ENCODE assay signal across 8 mouse cellular contexts in the genomic region with DNA sequence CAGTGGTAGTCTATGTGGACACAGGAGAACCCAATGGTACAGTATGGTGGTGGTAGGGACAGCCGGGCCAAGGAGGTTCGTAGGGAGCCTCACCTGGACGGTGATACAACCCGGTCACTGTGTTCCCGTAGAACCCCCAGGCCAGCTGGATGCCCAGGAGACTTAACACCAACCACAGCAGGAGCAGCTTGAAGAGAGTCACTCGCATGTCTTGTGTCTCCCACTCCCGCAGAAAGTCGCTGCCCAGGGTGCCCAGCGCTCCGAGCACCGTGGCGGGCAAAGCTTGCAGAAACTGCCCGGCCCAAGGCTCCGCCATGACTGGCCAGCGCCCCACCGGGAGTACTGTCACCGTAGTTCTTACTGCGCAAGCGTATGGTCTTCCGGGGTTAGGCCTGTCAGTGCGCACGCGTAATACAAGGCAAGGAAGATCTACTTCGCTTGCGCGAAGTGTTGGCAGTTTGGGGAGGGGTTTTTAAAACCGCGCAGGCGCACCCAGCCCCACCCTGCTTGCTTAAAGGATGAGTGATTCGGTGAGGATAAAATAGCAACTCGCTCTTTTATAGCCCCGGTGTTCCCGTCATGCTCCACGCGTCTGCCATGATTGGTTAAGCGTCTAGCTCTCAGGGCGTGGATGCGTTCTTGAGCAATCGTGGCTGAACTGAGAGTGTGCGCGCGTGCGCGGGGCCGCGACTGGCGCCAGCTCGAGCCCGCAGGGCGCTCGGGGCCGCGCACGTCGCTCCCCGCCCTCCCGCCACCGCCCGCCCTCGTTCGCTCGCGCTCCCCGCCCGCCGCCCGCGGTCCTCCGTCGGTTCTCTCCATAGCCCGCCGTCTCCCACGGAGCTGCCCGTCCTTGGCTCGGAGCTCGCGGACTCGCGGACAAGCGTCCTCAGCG. TPM values are rescaled to one million over a fixed set of nuclear protein-coding genes. Genes with fewer than 3 reads are reported as not detected.
DNase-seq lines count a peak whose midpoint lies in the region; ATAC-seq lines count a peak whose summit lies in the region.

A gene (plus strand): TSS at position 501 of the 892 bp plus-strand sequence.
A gene (minus strand): TSS at position 532 of the 892 bp plus-strand sequence.

- no peaks in the 10 kb centered on the region for H3K27me3 ChIP-seq in hindbrain, embryonic 14.5 days (ENCODE audit: control insufficient read depth, insufficient read depth, low read length)

- peak within 1 kb of the TSS; percentile 83 for H3K4me3 ChIP-seq in hindbrain, embryonic 14.5 days (replicated peaks; ENCODE audit: low read length)

- peaks cover 37% of the 10 kb centered on the region for H3K36me3 ChIP-seq in hindbrain, embryonic 14.5 days (replicated peaks; ENCODE audit: control insufficient read depth, insufficient read depth)

- H3K4me2 ChIP-seq in hindbrain, embryonic 14.5 days (replicated peaks) = peak within 1 kb of the TSS; percentile 86

- H3K4me1 ChIP-seq in hindbrain, embryonic 14.5 days (replicated peaks; ENCODE audit: control insufficient read depth, insufficient read depth, low read length) = peaks cover 37% of the 10 kb centered on the region

- peak; percentile 98 for ATAC-seq in hindbrain, embryonic 14.5 days (ENCODE audit: low FRiP score)

- peak within 1 kb of the TSS; percentile 97 for H3K27ac ChIP-seq in hindbrain, embryonic 14.5 days

- peak; percentile 100 for DNase-seq in R1 (ENCODE audit: low read depth, low spot score)
- peak; percentile 98 for DNase-seq in cerebellum, postnatal 25 days
- peak; percentile 97 for DNase-seq in frontal cortex, postnatal 25 days (ENCODE audit: low spot score in 2 of 2)
- DNase-seq in hindbrain, embryonic 14.5 days (ENCODE audit: low spot score) = peak; percentile 98
- peak; percentile 99 for DNase-seq in layer of hippocampus, postnatal 36 days
- peak; percentile 100 for DNase-seq in lung, postnatal 36 days
- peak; percentile 100 for DNase-seq in retina, postnatal 1 day
- DNase-seq in urinary bladder, adult 18-20 months (ENCODE audit: low spot score in 2 of 2) = peak; percentile 89 to 99

- WGBS in hindbrain, embryonic 14.5 days = under 1% methylated on average over 71 of the region's 81 CpGs

- H3K9ac ChIP-seq in hindbrain, embryonic 14.5 days = peak within 1 kb of the TSS; percentile 91

- H3K9me3 ChIP-seq in hindbrain, embryonic 14.5 days (ENCODE audit: control insufficient read depth, low read length) = no peaks in the 10 kb centered on the region

RNA-seq across cellular contexts. Expression of the first gene that starts in this region (rescaled TPM):
- polyA plus RNA-seq in hindbrain, embryonic 14.5 days (2014; fragmentation: Nextera tagmentation; extraction: Ambion mirVana) = 206 and 214 TPM in 2 replicates
- total RNA-seq in layer of hippocampus, postnatal 36 days (2021) = 100 to 1,000 TPM; 169 to 173 TPM

RNA-seq across cellular contexts. Expression of the second gene that starts in this region (rescaled TPM):
- polyA plus RNA-seq in hindbrain, embryonic 14.5 days (2014; fragmentation: Nextera tagmentation; extraction: Ambion mirVana) = 49.5 and 59.9 TPM in 2 replicates
- total RNA-seq in layer of hippocampus, postnatal 36 days (2021) = 10 to 100 TPM; 29.1 to 30.0 TPM

Comparison
In these comparisons a context has a peak if more than half of its experiments do, and no peak if none do; other contexts are left out.
1. Peak in every context shown above with its lines: DNase-seq, ATAC-seq, H3K4me3 ChIP-seq and H3K27ac ChIP-seq.